Mouse (Mus musculus): Measurements from ENCODE around the gene BC107364. TPM values are rescaled to one million over a fixed set of nuclear protein-coding genes. Genes with fewer than 3 reads are reported as not detected.
A peak's percentile ranks its signal among the peaks of the same experiment; 100 is the strongest.
"Not testable (repeated sequence)": the region's sequence is repeated elsewhere in the genome, so short reads cannot be mapped to it uniquely, and the experiment has no call there.

The BC107364 gene
- polyA plus RNA-seq, 1 experiment from 2014 or later, result not detected

GRCm38 (mm10) chr3:96429819-96430132 is 22.3 kb downstream of the BC107364 start:
- Histone ChIP-seq H3K36me3 (replicated peaks) (no peaks in the 10 kb centered on the region), H3K4me3 (replicated peaks) (no peak overlapping the region), H3K27ac (no peak overlapping the region), H3K9me3 (no peaks in the 10 kb centered on the region), H3K9ac (no peak overlapping the region), H3K27me3 (peaks cover 86% of the 10 kb centered on the region), H3K4me2 (no peak overlapping the region), H3K4me1 (peaks cover 9% of the 10 kb centered on the region)
- no peak for ATAC-seq (ENCODE audit: low FRiP score)
- 81% methylated on average over 4 of the region's 4 CpGs for WGBS

GRCm38 (mm10) chr3:96428941-96429818 is 22.9 kb downstream of the BC107364 start:
- 93% methylated on average over 13 of the region's 13 CpGs for WGBS
- H3K36me3 ChIP-seq (replicated peaks), result no peaks in the 10 kb centered on the region
- no peak for ATAC-seq (ENCODE audit: low FRiP score)
- H3K27me3 ChIP-seq, result peaks cover 81% of the 10 kb centered on the region
- H3K4me1 ChIP-seq, result peaks cover 14% of the 10 kb centered on the region
- H3K4me3 ChIP-seq (replicated peaks), result no peak overlapping the region
- no peak overlapping the region for H3K9ac ChIP-seq
- no peaks in the 10 kb centered on the region for H3K9me3 ChIP-seq
- H3K4me2 ChIP-seq, result no peak overlapping the region
- no peak overlapping the region for H3K27ac ChIP-seq

- Histone ChIP-seq H3K4me1 (peaks cover 14% of the 10 kb centered on the region), H3K9me3 (no peaks in the 10 kb centered on the region), H3K4me3 (replicated peaks) (no peak overlapping the region), H3K36me3 (replicated peaks) (no peaks in the 10 kb centered on the region), H3K9ac (no peak overlapping the region), H3K27me3 (peaks cover 74% of the 10 kb centered on the region), H3K4me2 (peak overlapping the region; percentile 21), H3K27ac (no peak overlapping the region)
- ATAC-seq (ENCODE audit: low FRiP score), result no peak
- WGBS, result 5% methylated on average over 16 of the region's 16 CpGs
These were observed 24.2 kb downstream of the BC107364 start for GRCm38 (mm10) chr3:96427761-96428462.

GRCm38 (mm10) chr3:96427311-96427710 is 24.8 kb downstream of the BC107364 start:
- H3K27me3 ChIP-seq, result peaks cover 74% of the 10 kb centered on the region
- peaks cover 14% of the 10 kb centered on the region for H3K4me1 ChIP-seq
- 10% methylated on average over 4 of the region's 4 CpGs for WGBS
- H3K9ac ChIP-seq, result no peak overlapping the region
- ATAC-seq (ENCODE audit: low FRiP score), result no peak
- H3K4me3 ChIP-seq (replicated peaks), result no peak overlapping the region
- H3K27ac ChIP-seq, result no peak overlapping the region
- H3K36me3 ChIP-seq (replicated peaks), result no peaks in the 10 kb centered on the region
- no peaks in the 10 kb centered on the region for H3K9me3 ChIP-seq
- peak overlapping the region; percentile 21 for H3K4me2 ChIP-seq

- Histone ChIP-seq H3K4me3 (replicated peaks) (no peak overlapping the region), H3K27me3 (peaks cover 71% of the 10 kb centered on the region), H3K36me3 (replicated peaks) (no peaks in the 10 kb centered on the region), H3K4me1 (peaks cover 14% of the 10 kb centered on the region), H3K9ac (no peak overlapping the region), H3K27ac (no peak overlapping the region), H3K9me3 (no peaks in the 10 kb centered on the region), H3K4me2 (no peak overlapping the region)
- WGBS, result 81% methylated on average over 4 of the region's 4 CpGs
- no peak for ATAC-seq (ENCODE audit: low FRiP score)
These were observed 25.8 kb downstream of the BC107364 start for GRCm38 (mm10) chr3:96426268-96426667.

GRCm38 (mm10) chr3:96424447-96424846 is 27.7 kb downstream of the BC107364 start:
- H3K4me1 ChIP-seq, result peaks cover 14% of the 10 kb centered on the region
- H3K27ac ChIP-seq; ATAC-seq (ENCODE audit: low FRiP score); H3K9me3 ChIP-seq; H3K4me2 ChIP-seq; H3K36me3 ChIP-seq (replicated peaks); H3K9ac ChIP-seq; H3K4me3 ChIP-seq (replicated peaks): not testable (repeated sequence)
- WGBS, result 11% methylated on average over 4 of the region's 4 CpGs
- peaks cover 53% of the 10 kb centered on the region for H3K27me3 ChIP-seq

- Histone ChIP-seq H3K27me3 (peaks cover 48% of the 10 kb centered on the region), H3K36me3 (replicated peaks) (no peaks in the 10 kb centered on the region), H3K9me3 (no peaks in the 10 kb centered on the region), H3K4me3 (replicated peaks) (no peak overlapping the region), H3K4me2 (no peak overlapping the region), H3K9ac (no peak overlapping the region), H3K4me1 (peaks cover 14% of the 10 kb centered on the region), H3K27ac (no peak overlapping the region)
- no peak for ATAC-seq (ENCODE audit: low FRiP score)
- WGBS, result 10% methylated on average over 9 of the region's 9 CpGs
These were observed 28.2 kb downstream of the BC107364 start for GRCm38 (mm10) chr3:96423889-96424288.

- 66% methylated on average over 3 of the region's 3 CpGs for WGBS
- no peak overlapping the region for H3K4me2 ChIP-seq
- no peak for ATAC-seq (ENCODE audit: low FRiP score)
These were observed 31.3 kb downstream of the BC107364 start for GRCm38 (mm10) chr3:96420796-96421195.

GRCm38 (mm10) chr3:96418902-96419301 is 33.2 kb downstream of the BC107364 start:
- peaks cover 19% of the 10 kb centered on the region for H3K27me3 ChIP-seq
- not testable (repeated sequence) for H3K27ac ChIP-seq; H3K36me3 ChIP-seq (replicated peaks); H3K9me3 ChIP-seq; H3K4me1 ChIP-seq; ATAC-seq (ENCODE audit: low FRiP score); H3K4me2 ChIP-seq; H3K9ac ChIP-seq; H3K4me3 ChIP-seq (replicated peaks)
- WGBS, result 71% methylated on average over 5 of the region's 5 CpGs

More at GRCm38 (mm10) chr3:96420796-96421195, 31.3 kb downstream of the BC107364 start:
- no peak overlapping the region for H3K27ac ChIP-seq
- H3K36me3 ChIP-seq (replicated peaks), result no peaks in the 10 kb centered on the region
- H3K4me3 ChIP-seq (replicated peaks), result no peak overlapping the region
- peaks cover 27% of the 10 kb centered on the region for H3K27me3 ChIP-seq
- peaks cover 10% of the 10 kb centered on the region; the same call in 1 of the 2 replicates for H3K4me1 ChIP-seq
- no peak overlapping the region for H3K9ac ChIP-seq
- H3K9me3 ChIP-seq, result no peaks in the 10 kb centered on the region

GRCm38 (mm10) chr3:96417850-96418815 is 34.0 kb downstream of the BC107364 start:
- H3K4me3 ChIP-seq (replicated peaks), result no peak overlapping the region
- H3K27ac ChIP-seq, result no peak overlapping the region
- H3K4me1 ChIP-seq, result peaks cover 7% of the 10 kb centered on the region
- H3K4me2 ChIP-seq, result no peak overlapping the region
- no peak for ATAC-seq (ENCODE audit: low FRiP score)
- no peaks in the 10 kb centered on the region for H3K36me3 ChIP-seq (replicated peaks)
- no peak overlapping the region for H3K9ac ChIP-seq
- H3K9me3 ChIP-seq, result no peaks in the 10 kb centered on the region
- peaks cover 15% of the 10 kb centered on the region for H3K27me3 ChIP-seq
- 70% methylated on average over 7 of the region's 7 CpGs for WGBS

- H3K27me3 ChIP-seq, result peaks cover 1% of the 10 kb centered on the region
- H3K9me3 ChIP-seq, result no peaks in the 10 kb centered on the region
- no peak overlapping the region for H3K4me3 ChIP-seq (replicated peaks)
- no peak for ATAC-seq (ENCODE audit: low FRiP score)
- no peak overlapping the region for H3K4me2 ChIP-seq
- WGBS, result 90% methylated on average over 6 of the region's 6 CpGs
- H3K9ac ChIP-seq, result no peak overlapping the region
- no peak overlapping the region for H3K27ac ChIP-seq
- no peaks in the 10 kb centered on the region for H3K36me3 ChIP-seq (replicated peaks)
- H3K4me1 ChIP-seq, result peaks cover 7% of the 10 kb centered on the region
These were observed 35.5 kb downstream of the BC107364 start for GRCm38 (mm10) chr3:96416595-96416994.

GRCm38 (mm10) chr3:96416056-96416455 is 36.0 kb downstream of the BC107364 start:
- Histone ChIP-seq H3K9me3 (no peaks in the 10 kb centered on the region), H3K4me2 (no peak overlapping the region), H3K9ac (no peak overlapping the region), H3K4me3 (replicated peaks) (no peak overlapping the region), H3K36me3 (replicated peaks) (no peaks in the 10 kb centered on the region), H3K27me3 (peaks cover 6% of the 10 kb centered on the region), H3K27ac (no peak overlapping the region), H3K4me1 (peaks cover 7% of the 10 kb centered on the region)
- WGBS, result 95% methylated on average over 2 of the region's 2 CpGs
- no peak for ATAC-seq (ENCODE audit: low FRiP score)
